Mouse (Mus musculus) thymus, postnatal 36 days (tissue): ENCODE results near the gene Tesc.
A peak's percentile ranks its signal among the peaks of the same experiment; 100 is the strongest.

Experiments
- DNase-seq, 2 experiments: peaks; one replicate each; pipeline ENCODE4 v3.0.0; 2022; ENCODE audit warnings: mixed read lengths in 2 of 2

Tesc gene

DNA sequence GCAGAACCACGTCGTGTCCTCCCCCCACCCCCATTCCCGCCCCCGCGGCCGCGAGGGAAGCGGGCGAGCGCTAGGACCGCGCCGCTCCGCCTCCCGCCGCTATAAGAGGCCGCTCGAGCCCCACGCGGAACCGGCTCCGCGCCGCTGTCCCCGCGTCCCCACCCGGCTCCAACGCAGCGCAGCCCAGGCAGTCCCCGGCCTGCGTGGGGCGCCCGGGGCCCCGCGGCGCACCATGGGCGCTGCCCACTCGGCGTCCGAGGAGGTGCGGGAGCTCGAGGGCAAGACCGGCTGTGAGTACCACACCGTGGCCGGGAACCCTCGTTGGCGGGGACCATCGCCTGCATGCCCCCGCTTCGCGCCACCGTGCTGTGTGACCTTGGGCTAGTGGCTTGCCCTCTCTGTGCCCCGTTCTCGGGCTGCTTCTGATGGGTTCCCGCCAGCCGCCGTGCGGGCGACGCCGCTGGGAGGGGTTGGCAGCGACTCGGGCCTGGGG is at the start of gene Tesc:
Gene Tesc, plus strand, starts transcription at position 46 of the 493 bp plus-strand sequence.
- peak; percentile 18 to 39 for DNase-seq

DNA sequence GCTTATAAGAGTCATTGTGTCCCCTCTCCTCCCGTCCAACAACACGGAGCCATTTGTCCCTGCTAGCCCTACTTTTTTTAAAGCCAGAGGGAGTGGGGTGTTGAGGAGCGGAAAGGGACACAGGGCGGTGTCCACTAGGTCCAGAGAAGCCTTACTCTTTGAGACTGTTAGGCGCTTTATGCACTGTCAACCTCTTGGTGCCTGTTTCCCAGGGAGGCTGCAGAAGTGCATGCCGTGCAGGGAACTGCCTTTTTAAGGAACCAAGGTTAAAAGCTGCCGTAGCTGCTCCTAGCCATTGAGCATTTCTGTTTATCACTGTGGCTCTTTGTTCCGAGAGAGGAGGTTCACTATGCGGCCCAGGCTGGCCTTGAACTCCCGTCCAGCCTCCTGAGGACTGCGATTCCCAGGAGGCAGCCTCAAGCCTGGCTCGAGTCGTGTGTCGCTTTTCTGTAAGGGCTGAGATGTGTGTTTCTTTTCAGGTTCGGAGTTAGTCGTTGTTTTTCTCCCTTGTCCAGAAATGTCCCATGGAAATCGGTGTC is 49.3 kb upstream of the Tesc start:
- no peak for DNase-seq

DNA sequence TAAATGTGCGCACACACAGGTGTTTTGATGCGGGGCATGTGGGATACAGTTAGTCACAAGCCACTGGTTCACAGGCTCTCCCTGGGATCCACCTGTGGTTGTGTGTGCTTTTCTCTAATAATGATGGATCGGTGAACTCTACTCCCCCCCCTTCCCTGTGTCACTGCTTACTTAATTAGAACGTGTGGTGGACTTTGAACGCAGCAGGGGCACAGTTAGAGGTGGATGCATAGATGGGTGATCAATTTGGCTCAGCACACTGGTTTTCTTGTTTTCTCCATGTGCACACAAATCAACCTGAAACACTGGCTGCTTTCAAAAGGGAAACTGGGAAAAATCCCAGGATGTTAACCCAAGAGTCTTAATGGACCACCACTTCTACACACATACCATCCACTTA is 48.5 kb upstream of the Tesc start:
- DNase-seq: no peak

DNA sequence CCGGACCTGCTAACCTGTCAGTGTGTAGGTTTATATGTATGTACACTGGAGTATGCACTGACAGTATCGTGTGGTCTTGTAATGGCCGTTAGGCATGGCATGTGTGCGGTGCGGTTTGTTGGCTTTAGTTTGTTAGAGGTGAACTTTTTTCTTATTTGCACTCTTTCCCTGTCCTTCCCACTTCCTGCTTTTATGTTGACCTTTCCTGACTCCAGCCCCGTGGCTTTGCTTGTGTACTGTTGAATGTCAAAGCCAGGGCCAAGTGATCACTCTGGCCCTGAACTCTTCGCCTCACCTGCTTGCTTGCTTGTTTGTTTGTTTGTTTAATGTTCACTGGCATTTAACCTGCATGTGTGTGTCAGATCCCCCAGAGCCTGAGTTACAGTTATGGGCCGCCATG is 46.6 kb upstream of the Tesc start:
- DNase-seq: no peak

DNA sequence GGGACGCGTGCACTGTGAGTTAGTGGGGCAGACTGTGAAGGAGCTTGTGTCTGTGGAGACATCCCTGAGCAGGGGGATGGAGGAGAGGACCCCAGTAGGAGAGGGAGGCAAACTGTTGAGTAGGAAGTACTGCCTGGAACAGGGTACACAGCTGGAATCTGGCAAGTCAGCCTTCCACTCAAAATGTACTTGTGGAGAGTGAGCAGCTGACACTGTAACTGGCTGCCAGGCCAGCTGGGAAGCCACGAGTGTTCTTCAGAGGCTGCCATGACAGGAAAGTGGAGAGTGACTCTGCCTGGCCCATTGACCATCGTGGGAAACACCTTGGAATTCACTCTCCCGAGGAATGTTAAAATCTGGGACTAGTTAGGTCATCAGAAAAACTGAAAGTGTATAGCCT is 45.6 kb upstream of the Tesc start:
- DNase-seq: no peak

DNA sequence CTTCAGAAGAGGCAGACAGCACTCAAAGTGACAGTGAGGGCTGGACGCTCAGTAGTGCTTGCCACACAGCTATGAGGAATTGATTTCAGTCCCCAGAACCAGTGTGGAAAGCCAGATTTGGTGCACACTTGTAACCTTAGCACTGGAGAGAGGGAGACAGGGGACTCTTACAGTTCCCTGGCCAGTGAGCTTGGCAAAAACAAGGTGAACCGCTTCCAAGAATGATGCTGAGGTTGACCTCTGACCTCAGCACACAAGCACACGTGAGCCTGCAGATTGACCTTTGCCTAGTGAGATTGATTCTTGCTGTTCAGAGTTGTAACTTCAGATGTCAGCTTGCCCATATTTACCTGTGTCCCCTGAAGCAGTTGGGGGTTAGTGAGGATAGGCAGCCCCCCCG is 41.2 kb upstream of the Tesc start:
- no peak for DNase-seq

DNA sequence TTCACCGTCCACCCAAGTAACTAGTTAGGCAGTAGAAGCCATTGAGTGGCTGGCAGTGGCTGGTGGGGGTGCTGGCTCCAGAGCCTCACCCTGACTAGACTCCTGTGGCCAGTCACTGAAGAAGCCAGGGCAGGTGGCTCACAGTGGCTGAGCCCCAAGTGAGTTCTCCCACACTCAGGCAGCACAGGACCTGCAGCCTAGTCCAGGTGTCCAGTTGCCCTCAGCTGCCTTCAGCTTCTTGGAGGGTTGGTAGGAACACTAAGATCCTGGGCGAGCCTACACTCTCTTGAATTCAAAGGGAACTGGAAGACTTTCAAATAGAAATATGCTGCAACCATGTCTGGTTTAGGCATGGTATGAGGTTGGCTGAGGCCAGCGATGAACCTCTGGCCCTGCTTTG is 39.7 kb upstream of the Tesc start:
- no peak for DNase-seq

DNA sequence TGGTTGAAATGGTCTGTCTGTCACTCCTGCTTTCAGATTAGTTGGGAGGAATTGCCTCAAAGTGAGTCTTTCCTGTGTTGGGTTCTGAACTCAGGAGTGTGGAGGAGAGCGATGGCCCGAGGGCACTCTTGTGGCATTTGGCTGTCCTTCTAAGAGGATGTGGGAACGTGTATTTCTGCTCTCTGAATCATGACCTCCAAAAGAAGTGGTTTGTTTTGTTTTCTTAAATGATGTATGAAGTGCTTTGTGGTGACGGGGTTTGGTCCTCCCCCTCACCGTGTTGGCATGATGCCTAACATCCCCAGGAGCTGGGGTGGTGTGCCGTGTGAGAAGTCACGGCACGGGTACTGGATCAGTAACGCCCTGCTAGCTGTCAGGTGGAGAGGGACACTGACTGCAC is 39.2 kb upstream of the Tesc start:
- DNase-seq: no peak

DNA sequence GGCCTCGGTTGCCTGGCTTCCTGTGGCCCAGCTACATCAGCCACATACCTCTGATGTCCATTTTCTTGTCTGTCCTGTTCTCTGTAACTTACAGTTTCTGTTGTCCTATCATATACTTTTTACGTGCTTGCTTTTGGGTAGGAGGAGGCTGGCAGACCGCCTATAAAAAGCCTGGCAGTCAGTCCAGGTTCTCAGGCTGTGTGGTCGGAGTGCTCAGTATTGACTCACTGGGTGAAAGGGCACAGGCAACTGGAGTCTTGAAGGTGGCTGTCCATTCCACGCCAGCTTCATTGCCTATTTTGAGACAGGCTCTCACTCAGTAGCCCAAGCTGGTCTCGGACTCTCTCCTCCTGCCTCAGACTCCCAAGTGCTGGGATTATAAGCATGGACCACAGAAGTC is 37.8 kb upstream of the Tesc start:
- DNase-seq: no peak

DNA sequence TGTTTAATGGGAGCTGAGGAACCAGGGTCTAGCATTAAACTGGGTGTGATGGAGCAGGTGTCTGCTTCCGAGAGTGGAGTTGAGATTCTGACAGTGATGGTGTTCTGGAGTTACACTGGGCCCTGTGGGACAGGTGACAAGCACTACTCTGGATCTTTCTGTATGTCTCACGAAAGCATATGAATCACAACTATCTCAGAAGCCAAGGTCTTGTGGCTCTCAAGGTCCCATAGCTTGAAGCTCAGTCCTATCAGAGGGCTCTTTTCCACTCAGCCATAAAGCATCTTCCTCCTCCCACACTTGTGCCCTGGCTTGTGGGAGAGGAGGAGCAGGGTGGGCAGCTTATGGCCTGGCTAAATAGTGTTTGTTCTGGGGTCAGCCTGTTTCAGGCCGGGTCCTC is 36.6 kb upstream of the Tesc start:
- no peak for DNase-seq

DNA sequence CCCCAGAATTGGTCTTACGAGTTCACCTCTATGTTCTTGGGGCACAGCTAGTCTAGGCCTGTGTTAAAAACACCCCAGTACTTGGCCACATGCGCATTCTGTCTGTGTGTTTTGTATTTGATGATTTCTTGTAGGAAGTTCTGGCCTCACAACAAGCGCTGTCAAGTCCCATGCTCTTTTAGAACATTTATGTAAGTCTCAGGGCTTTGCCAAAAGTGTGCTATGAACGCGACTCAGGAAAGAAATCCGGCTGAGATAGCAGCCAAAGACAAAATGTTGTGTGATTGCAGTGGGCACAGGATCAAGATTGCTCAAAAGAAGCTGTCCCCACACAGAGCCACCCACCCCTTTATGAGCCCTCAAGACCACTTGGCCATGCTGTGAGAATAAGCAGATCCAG is 34.0 kb upstream of the Tesc start:
- DNase-seq: no peak

DNA sequence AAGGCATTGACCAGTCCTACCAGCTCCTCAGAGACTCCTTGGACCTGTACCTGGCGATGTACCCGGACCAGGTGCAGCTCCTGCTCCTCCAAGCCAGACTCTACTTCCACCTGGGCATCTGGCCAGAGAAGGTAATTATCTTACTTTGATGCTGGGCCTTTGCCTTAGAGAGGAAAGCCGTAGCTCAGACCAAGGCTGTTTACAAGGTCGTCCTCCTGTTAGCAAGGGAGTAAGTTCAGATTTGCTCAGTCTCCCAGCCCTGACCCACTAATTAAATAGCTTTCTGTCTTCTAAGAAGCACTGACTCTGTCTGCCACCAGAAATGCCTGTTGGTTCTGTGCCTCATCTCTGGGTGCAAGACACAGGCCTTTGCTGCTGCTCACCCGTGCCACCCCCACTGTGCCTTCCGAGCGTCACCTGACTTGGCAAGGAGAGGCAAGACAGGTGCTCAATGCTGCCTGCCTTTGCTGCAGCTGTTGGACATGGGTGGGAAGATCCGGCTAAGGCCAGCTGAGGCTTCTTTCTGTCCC is 32.1 kb upstream of the Tesc start:
- DNase-seq: no peak

DNA sequence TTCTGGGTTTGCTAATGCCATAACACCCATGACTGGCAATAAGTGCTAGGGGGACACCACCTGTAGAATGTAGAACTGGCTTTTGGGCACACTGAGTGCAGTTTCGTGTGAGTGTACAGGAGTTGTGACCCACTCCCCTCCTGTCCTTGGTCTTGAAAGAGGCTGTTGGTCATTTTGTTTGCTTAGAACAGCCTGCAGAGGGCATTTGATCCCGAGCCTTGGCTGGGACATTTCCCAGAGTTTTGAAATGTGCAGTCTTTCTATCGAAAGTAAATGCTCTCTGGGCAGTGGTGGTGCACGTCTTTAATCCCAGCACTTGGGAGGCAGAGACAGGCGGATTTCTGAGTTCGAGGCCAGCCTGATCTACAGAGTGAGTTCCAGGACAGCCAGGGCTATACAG is 31.6 kb upstream of the Tesc start:
- DNase-seq: no peak

DNA sequence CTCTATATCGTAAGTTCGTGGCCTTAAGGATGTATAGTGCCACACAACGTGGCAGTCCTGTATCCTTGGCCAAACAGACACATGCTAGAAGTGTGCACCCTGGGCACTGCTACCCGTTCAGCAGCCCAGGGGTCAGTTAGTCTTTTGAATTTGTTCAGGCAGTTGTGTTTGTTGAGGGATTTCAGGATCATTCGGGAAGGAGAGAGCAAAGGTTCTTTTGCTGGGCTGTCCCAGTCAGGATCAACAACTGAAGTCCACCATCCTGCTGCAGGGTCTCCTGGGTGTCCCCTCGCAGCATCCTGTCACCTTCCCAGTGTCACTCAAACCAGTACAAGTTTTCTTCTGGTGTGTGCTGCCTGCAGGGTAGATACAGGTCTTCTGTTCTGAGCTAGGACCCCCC is 31.0 kb upstream of the Tesc start:
- DNase-seq: no peak

DNA sequence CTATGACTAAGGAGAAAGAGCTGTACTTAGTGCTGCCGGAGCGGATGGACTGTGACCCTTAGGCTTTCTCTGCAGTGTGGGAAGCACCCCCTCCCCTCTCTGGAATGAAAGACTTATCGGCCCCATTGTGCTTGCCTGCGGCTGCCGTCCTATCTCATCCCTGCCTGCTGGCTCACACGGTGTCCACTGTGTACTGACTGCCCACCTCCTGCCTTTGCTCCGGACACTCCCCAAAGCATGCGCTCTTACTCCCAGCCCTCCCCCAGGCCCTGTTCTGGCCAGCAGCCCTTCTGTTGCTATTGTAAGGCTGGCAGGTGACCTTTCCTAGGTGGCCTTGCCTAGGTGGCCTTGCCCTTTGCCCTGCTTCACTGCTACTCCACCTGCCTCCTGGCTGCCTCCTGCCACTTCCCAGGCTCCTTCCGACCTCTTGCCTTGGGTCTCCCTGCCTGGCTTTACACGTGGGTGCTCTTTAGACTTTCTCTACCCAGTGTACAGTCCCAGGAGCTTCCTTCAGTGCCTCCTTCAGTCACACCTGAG is 30.0 kb upstream of the Tesc start:
- no peak for DNase-seq

DNA sequence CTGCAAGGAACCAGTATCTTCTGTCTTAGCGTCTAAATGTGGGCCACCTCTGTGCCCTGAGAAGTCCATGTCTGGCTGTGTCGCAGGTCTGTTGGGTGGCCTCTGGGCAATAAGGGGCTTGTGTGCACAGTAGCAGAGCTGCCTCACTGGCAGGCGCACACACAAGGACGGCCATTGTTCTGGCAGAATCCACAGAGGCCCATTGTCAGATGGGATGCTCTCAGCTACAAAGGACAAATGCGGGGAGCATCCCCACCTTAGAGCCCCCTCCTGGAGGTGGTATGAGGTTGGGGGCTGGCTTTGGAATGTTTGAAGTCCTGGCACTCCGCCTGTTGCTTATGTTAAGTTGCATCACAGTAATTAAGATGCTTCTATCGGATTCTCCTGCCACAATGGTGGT is 28.5 kb upstream of the Tesc start:
- no peak for DNase-seq

DNA sequence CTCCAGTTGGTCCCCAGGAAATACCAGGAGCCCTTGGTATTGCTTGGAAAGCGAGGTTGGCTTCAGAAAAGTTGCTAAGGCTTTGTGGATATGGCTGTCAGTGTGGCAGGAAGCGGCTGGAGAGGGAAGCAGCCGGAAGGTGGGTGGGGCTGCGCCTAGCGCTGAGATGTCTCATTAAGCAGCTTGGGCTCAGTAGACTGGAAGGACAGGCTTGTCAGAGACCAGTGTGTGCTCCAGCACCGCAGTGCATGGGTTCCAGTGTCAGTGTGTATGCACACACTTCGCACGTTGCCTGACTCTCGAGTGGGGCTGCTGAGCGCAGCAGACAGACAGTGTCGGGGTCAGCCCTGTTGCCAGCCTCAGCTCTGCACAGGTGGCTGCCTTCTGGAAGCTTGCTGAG is 28.0 kb upstream of the Tesc start:
- DNase-seq: no peak

DNA sequence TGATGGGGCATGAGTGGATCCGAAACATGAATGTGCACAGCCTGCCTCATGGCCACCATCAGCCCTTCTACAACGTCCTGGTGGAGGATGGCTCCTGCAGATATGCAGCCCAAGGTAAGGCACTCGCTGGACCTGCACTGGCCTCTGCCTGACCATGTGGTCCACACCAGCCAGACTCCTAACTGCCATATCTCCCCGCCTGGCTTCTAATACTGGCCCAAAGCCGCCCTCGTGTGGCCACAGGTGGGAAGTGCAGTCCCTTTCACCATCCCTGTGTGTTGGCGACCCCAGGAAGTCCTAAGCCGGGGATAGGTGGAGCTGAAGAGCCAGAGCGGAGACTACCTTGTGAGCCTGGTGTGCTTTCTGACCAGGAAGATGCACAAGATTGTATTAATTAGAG is 25.5 kb upstream of the Tesc start:
- DNase-seq: peak; percentile 59 to 68

DNA sequence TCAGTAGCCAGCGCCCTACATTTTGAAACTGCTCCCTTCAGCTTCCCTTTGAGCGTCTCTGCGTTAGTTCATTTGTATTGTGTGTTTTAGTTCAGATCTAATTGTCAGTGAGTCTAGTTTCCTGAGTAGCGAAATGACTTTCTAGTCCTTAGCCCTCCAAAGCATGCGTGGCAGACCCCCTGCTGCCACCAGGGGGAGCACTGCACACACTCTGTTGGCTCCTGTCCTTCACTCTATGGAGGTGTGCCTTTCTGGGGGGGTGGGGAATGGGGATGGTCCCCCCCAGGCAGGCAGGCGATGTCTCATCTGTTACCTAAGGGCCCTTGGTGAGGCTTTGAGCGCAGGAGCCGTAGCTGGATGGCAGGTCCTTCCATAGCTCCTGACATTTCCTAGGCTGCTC is 22.9 kb upstream of the Tesc start:
- DNase-seq: peak; percentile 68 to 72

DNA sequence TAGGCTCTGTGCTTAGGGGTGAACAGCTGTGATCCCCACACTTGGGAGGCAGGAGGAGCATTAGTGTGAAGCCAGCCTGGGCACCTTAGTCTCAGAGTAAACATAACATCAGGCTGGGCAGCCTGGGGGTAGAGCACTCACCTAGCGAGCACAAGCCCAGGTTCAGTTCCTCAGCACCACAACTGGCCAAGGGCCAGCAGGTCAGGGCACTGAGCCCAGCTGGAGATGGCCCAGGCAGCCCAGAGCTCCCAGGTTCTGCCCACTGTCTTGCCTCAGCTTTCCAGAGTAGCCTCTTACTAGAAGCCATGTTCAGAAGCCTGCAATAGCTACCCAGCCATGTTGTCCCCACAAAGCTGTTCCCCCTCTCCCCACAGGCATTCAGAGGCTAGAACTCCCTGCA is 21.8 kb upstream of the Tesc start:
- no peak for DNase-seq

DNA sequence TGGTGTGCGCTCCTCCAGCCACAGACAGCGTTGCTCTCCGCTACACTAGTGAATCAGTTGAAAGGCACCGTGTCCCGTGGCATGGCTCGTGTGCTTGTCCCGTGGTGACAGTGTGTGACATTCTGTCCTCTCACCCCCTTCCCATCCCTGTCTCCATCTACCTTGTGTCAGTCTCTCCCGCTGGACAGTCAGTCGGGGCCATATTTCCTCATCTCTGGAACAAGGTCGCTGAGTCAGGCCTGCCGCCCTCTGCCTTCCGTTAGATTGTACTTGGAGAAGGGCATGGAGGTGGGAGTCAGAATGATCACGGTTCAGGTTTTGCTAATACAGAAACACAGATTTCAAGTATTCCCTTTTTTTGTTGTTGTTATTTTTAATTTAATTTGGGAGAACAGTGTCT is 19.2 kb upstream of the Tesc start:
- DNase-seq: no peak

DNA sequence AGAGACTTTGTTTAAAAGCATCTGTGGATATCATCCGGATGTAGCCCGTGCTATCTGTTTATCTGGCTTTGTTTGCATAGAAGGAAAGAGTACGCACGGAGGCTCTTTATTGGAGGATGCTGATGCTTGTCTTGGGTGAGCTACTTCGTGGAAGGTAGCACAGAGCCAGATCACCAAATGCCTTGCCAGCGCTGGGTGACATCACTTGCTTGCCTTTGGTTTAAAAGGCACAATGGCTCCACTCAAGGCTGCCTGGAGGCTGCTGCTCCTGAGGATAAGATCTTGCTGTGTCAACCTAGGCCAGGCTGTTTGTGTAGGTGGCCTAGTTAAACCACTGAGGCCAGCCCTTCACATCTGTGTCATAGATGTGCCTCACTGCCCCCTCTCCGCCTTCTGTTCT is 16.7 kb upstream of the Tesc start:
- no peak for DNase-seq

DNA sequence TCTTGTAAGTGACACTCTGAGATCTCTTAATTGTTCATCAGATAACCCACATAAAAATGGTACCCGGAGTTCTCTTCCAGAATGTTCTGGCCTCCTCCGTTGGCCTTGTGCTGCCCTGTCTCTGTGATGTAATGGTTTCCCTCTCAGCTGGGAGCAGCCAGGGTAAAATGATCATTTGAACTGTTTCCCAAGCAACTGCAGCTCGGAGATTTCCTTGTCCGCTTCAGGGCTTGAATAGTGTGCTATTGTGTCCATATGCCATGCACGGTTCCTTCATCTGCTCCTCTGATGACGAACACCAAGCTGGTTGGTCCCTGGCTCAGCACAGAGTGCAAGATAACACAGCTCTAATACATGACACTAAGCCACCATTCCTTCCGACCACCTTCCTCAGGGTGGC is 15.7 kb upstream of the Tesc start:
- DNase-seq: no peak

DNA sequence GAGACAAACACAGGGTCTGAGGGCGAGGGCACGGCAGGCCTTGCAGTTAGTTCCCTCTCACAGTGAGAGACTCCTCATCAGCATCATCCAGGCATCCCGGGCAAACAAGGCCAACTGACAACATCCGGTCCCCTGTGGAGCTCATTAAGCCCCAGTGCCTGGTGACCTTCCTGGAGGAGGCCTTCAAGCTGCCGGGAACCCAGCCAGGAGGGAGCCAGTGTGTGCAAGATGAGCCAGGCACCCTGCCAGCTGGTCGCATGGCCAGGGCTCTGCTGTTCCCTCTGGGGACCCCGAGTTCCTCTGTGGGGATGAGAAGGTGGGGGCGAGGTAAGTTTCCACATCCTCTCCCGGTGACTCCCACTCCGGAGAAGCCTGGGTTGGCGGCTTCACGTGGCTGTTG is 12.5 kb upstream of the Tesc start:
- DNase-seq: no peak

DNA sequence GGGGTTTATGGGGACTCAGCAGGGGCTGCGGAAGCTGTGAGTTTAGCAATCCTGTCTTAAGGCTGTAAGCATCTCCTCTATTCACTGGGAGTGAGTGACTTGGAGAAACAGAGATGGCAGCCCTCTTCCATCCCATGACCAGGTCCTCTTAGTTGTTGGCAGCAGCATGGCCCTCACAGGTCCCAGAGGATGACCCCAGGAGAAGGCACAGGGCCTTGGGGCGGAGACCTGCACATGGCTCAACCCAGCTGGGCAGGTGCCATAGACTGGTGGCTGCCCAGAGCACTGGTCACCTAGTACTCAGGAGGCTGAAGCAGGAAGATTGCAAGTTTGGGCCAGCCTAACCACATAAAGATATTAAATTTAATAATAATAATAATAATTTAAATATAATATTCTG is 11.9 kb upstream of the Tesc start:
- DNase-seq: no peak
